ENCODE assay signal across 26 mouse cellular contexts in genomic region chr1:151737146-151737545, GRCm38 (mm10).
"Had no signal": no experiment of that assay in that cellular context is flagged by ENCODE, and none has a peak within 500 bp of the region (broad histone marks: within the 10 kb centered on the region; RNA-seq: fewer than 3 reads in every experiment).

No protein-coding gene starts in this region.

- H3K4me3 ChIP-seq: heart, embryonic 10.5 days; heart, embryonic 12.5 days; hindbrain, embryonic 10.5 days; hindbrain, embryonic 12.5 days; intestine, embryonic 15.5 days; layer of hippocampus, adult 2 months; limb, embryonic 13.5 days; limb, embryonic 15.5 days had no signal

- H3K4me1 ChIP-seq: heart, embryonic 10.5 days; heart, embryonic 12.5 days; hindbrain, embryonic 10.5 days; hindbrain, embryonic 12.5 days; intestine, embryonic 15.5 days; limb, embryonic 13.5 days; limb, embryonic 15.5 days had no signal

- H3K9me3 ChIP-seq: heart, embryonic 10.5 days; hindbrain, embryonic 10.5 days; hindbrain, embryonic 12.5 days; intestine, embryonic 15.5 days; limb, embryonic 15.5 days had no signal

- H3K27ac ChIP-seq: heart, embryonic 10.5 days; hindbrain, embryonic 10.5 days; hindbrain, embryonic 12.5 days; hindbrain, embryonic 14.5 days; intestine, embryonic 15.5 days; layer of hippocampus, adult 2 months; limb, embryonic 13.5 days; limb, embryonic 15.5 days; liver, embryonic 14.5 days had no signal

- DNase-seq: gastrocnemius, postnatal 25 days; heart, adult 18-20 months; heart, postnatal 10 days; heart, postnatal 4 days; kidney, adult 18-20 months; kidney, adult 8-10 months; kidney, postnatal 10 days; kidney, postnatal 25 days; kidney, postnatal 4 days; layer of hippocampus, adult 9-11 months; layer of hippocampus, postnatal 36 days; left cerebral cortex, postnatal 4 days had no signal

- H3K4me2 ChIP-seq: heart, embryonic 12.5 days; hindbrain, embryonic 12.5 days; hindbrain, embryonic 14.5 days; intestine, embryonic 15.5 days; limb, embryonic 13.5 days; limb, embryonic 15.5 days; liver, embryonic 11.5 days had no signal

- H3K36me3 ChIP-seq: heart, embryonic 10.5 days; heart, embryonic 12.5 days; hindbrain, embryonic 10.5 days; hindbrain, embryonic 12.5 days; intestine, embryonic 15.5 days; limb, embryonic 13.5 days; limb, embryonic 15.5 days had no signal

- H3K27me3 ChIP-seq: heart, embryonic 12.5 days; hindbrain, embryonic 12.5 days; intestine, embryonic 15.5 days; limb, embryonic 13.5 days; limb, embryonic 15.5 days had no signal

- H3K9ac ChIP-seq: heart, embryonic 12.5 days; hindbrain, embryonic 12.5 days; hindbrain, embryonic 14.5 days; intestine, embryonic 15.5 days; limb, embryonic 13.5 days; limb, embryonic 15.5 days; liver, embryonic 14.5 days had no signal

- ATAC-seq: hindbrain, embryonic 16.5 days; inflammation-experienced regulatory T-cells, adult 6 months; intestine, embryonic 15.5 days; intestine, postnatal 0 days had no signal
